Mouse (Mus musculus) R1 (cell line): ENCODE data around the gene Lingo3.

Experiments used
- DNase-seq: peaks from one replicate; pipeline ENCODE4 v3.0.0-alpha.2; 2018; ENCODE audit warnings: low read depth, low spot score

Lingo3 gene

DNA sequence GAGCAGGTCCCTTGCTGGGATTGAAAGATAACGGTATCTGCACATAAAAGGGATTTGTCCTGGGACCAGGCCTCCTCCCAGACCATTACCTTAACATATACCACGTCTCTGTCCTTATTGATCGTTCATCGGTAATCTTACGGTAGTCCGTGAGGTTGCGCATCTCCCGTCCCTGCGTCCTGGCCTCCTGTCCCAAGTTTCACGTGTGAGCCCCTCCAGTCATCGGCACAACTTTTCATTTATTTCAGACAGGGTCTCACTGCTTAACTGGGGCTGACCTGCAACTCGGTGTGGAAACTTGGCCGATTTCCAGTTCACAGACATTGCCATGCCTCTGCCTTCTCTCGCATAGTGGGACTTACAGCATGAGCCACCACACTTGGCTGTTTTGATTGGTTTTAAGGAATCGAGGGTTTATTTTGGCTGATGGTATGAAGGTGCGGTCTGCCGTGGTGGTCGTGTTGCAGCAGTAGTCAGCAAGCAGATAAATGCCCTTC is 44.7 kb downstream of the Lingo3 start:
- no peak for DNase-seq

GRCm38 (mm10) chr10:80798150-80799006 is 45.5 kb downstream of the Lingo3 start, which contains the start of the genes Sf3a2 and Plekhj1:
Gene Sf3a2 (plus strand): TSS chr10:80798198.
Gene Plekhj1 (minus strand): TSS chr10:80798626.
- peak; percentile 97 for DNase-seq

DNA sequence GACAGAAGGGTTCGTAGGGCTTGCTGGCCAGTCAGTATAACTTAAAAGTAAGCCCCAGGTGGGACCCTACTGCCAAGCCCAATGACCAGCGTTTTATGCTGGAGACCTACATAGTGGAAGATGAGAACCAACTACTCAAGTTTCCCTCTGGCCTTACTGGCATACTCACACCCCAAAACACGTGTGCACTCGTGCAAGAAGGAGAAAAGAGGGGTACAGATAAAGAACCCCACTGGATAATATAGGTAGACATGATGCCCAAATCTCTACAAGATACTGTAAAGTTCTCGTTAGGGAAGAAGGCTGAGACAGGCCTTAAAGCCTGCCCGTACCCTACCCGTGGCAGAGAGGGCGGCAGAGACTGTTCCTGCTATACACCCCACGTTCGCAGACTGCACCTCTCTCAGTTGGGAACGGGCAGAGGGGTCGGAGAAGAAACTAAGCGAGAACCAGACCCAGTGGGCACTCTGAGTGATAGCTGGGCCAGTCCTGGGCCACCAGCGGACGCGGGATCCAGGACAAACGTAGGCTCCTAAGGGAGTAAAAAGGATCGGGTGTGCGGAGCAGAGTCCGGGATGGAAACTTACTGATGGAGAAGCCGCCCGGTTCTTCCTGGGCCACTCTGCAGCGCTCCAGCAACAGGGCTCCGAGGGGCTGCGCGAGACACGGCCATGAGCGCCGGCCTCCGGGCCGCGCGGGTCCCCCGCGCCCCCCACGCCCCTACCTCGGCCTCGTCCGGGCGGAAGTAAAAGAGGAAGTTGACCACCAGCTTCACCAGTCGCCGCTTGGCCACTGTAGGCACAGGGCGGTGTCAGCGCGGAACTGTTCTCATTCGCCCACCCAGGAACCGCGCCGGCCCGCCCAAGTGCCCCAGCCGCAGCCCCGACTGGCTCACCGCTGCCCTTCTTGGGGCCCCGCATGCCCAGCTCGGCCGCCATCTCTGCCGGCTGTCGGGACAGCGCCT is 46.4 kb downstream of the Lingo3 start:
- DNase-seq: no peak

DNA sequence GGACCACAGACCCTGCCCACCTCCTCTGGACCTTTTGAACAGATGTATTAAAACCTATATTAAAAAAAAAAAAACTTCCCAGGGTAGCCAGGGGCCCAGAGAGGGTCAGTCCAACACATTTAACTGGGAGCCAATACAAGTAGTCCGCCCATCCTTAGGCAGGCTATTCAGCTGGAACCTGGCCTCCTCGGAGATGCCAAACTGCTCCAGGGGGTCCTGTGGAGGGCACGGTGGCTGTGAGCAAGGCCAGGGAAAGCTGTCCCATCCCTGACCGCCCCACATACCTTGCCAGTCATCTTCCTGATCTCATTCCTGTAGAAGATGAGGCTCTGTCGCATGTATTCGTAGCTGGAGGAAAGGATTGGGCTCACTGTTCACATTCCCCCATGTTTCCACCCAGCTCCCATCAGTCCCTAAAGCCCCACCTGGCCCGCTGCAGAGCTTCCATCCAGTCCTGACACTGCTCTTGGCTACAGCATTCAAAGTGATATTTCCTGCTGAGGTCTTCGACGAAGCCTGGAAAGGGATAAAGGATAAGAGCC is 47.5 kb downstream of the Lingo3 start:
- DNase-seq: no peak

DNA sequence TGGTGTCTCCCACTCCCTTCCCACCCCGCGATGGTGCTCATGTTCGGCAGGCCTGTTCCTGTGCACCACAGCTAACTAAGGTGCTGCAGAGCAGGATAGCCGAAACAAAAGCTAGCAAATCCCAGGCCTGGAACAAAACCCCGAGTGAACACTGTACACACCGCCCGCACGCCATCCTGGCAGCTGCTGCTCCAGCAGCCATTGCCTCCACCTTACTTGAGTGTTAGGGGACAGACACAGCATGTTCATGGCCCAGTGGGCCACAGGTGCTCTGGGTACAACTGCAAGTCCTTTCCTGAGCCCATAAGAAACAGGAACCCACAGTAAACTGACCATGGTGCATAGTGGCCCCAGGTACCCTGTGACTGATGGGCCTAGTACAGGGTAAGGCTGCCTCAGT is 49.1 kb downstream of the Lingo3 start:
- DNase-seq: no peak

GRCm38 (mm10) chr10:80793803-80794202 is 50.0 kb downstream of the Lingo3 start:
- DNase-seq: no peak

DNA sequence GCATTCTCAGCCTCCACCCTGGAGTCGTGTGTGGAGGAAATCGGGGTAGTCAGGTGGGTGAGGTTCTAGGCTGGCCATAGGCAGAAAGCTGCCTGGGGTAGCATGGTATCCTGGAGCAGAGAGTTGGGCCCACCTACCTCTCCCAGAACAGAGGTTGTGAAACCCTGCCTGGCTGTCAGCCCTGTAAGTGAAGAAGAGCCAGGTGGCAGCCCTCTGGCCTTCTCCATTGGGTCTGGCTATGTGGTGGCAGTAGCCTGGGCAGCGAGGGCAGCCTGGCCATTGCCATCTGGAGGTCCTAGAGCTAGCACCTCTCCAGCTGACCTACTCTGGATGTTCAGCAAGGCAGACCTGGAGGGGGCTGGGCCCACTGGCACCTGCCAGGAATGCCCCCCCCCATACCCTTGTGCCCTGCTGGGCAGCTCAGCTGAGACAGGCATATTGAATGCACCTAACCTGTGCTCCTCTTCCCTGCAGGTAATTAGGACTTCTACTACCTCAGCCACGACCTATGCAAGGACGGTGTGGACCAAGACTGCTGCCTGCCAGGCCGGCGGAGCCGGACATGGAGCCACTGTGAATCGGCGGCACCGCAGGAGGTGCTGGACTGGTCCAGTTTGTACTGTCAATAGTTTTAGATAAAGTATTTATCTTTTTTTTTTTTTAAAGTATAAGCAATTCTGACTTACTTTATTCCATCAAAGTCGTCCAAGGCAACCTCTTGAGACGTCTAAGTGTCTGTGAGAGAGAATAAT is 50.6 kb downstream of the Lingo3 start:
- DNase-seq: no peak

DNA sequence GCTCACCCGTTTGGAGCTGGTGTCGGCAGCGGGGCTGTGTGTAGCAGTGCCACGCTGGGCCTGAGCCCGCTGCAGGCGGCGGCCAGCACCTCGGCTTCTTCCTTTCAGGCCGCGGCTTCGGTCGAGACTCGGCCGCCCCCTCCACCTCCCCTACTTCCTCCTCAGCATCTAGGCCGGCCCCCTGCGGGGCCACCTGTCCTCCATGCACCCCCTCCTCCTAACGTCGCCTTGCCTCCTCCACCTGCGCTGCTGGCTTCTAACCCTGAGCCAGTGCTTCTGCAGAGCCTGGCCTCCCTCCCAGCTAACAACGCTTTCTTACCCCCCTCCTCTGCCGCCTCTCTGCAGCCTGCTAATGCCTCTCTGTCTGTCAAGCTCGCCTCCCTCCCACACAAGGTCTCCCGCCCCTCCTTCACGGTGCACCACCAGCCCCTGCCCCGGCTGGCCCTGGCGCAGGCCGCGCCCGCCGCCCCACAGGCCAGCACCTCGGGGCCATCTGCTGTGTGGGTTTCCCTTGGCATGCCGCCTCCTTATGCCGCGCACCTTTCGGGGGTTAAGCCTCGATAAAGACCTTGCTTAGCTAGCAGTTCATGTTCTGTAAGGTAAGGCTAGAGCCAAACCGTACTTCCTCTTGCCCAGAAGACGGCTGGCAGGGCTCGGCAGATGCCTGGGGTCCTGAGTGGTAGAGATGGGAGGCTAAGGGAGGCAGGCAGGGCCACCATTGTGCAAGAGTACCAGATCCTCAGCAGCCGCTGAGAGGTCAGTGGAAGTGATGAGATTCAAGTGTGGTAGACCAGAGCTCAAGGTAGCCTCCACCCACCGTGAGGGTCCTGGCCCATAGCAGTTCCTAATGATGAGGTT is 51.4 kb downstream of the Lingo3 start:
- peak; percentile 42 for DNase-seq

- peak; percentile 42 for DNase-seq
Observed at GRCm38 (mm10) chr10:80791476-80792174, 52.2 kb downstream of the Lingo3 start.

DNA sequence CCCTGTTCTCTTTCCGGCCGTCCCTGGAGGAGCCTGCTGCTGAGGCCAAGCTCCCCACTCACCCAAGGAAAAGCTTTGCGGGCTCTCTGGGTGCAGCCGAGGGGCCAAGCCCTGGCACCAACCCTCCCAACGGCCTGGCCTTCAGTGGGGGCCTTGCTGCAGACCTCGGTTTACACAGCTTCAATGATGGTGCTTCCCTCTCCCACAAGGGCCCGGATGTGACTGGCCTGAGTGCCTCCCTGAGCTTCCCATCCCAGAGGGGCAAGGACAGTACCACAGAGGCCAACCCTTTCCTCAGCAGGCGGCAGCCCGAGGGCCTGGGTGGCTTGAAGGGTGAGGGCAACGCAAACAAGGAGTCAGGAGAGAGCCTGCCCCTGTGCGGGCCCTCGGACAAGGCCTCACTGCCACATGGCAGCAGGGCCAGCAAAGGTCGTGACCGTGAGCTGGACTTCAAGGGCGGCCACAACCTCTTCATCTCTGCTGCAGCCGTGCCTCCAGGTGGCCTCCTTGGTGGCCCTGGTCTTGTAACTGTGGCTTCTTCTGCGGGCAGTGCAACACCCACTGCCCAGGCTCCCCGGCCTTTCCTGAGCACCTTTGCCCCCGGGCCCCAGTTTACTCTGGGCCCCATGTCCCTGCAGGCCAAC is 53.0 kb downstream of the Lingo3 start:
- DNase-seq: no peak

GRCm38 (mm10) chr10:80787517-80787916 is 56.3 kb downstream of the Lingo3 start:
- DNase-seq: no peak

- no peak for DNase-seq
Observed at GRCm38 (mm10) chr10:80785963-80786362, 57.9 kb downstream of the Lingo3 start.

DNA sequence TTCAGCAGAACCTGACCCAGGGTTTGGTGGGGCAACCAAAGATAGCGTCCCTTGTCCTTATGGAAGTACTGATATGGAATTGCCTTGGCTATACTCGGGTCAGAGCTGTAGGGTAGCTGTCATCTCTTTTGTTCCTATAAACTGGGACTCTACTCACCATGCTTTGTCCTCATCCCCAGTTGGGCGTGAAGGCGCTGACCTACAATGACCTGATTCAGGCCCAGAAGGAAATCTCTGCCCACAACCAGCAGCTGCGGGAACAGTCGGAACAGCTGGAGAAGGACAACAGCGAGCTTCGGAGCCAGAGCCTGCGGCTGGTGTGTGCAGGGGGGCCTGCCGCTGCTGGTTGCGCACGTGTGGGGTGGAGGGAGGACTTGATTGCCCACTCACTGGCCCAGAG is 59.0 kb downstream of the Lingo3 start:
- no peak for DNase-seq

DNA sequence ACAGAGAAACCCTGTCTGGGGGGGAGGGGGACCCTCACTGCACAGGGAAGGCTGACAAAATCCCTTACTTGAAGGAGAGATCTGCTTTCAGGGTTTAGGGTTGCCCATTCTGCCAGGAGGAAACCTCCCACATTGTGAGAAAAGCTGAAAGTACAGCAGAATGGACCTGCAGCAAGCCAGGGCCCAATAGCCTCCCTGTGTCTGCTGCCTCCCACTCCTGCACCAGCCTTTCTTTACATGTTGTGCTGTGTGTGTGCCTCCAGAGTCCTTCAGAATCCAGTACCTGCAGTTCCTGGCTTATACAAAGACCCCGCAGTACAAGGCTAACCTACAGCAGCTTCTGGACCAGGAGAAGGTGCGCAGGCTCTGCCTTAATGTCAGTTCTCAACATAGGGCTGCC is 59.5 kb downstream of the Lingo3 start:
- no peak for DNase-seq
